Mouse (Mus musculus) intestine, postnatal 0 days (tissue): ENCODE results near the gene Nlrp14. TPM values are rescaled to one million over a fixed set of nuclear protein-coding genes. Genes with fewer than 3 reads are reported as not detected.

ENCODE experiments used
- ATAC-seq: fragments of 200-750 bp; cut with Nextera tagmentation; 2 replicates; pipeline ENCODE4 v1.8.0; 2017; ENCODE audit warnings: mild to moderate bottlenecking, moderate TSS enrichment, moderate library complexity
- H3K27ac ChIP-seq: fragments of 300-500 bp; sonication (generic); 2 replicates; pipeline ENCODE4 v1.5.1; 2014; ENCODE audit warnings: mild to moderate bottlenecking, low read depth, low read length, moderate library complexity
- H3K27me3 ChIP-seq: fragments of 300-500 bp; sonication (generic); replicated peaks from 2 replicates; pipeline ENCODE4 v1.6.1; 2014; ENCODE audit warnings: low read length, mixed read lengths; ENCODE audit not compliant: control insufficient read depth, insufficient read depth
- H3K36me3 ChIP-seq: fragments of 300-500 bp; sonication (generic); 2 replicates; pipeline ENCODE4 v1.6.1; 2014; ENCODE audit warnings: mild to moderate bottlenecking, moderate library complexity; ENCODE audit not compliant: control insufficient read depth, insufficient read depth
- H3K4me1 ChIP-seq: fragments of 300-500 bp; sonication (generic); replicated peaks from 2 replicates; pipeline ENCODE4 v1.6.1; 2014; ENCODE audit warnings: antibody characterized with exemption, low read length, mixed read lengths; ENCODE audit not compliant: control insufficient read depth, insufficient read depth
- H3K4me2 ChIP-seq: fragments of 300-500 bp; sonication (generic); replicated peaks from 2 replicates; pipeline ENCODE4 v1.6.1; 2014; ENCODE audit warnings: low read depth, mild to moderate bottlenecking, moderate library complexity
- H3K4me3 ChIP-seq: fragments of 300-500 bp; sonication (generic); 2 replicates; pipeline ENCODE4 v1.5.1; 2014; ENCODE audit warnings: low read depth, low read length
- H3K9ac ChIP-seq: fragments of 300-500 bp; sonication (generic); 2 replicates; pipeline ENCODE4 v1.6.1; 2014; ENCODE audit warnings: mild to moderate bottlenecking, low read depth, low read length
- H3K9me3 ChIP-seq: fragments of 300-500 bp; sonication (generic); 2 replicates; pipeline ENCODE4 v1.6.1; 2016; ENCODE audit warnings: mixed run types; ENCODE audit not compliant: control insufficient read depth
- CTCF ChIP-seq: sonication (generic); IDR thresholded peaks from 2 replicates; pipeline ENCODE4 v1.5.1; 2016; ENCODE audit warnings: low read depth, mild to moderate bottlenecking, control low read depth, antibody characterized with exemption, moderate library complexity
- WGBS: fragments of 180-500 bp; shearing (Covaris S2); extraction: QIAGEN DNeasy Blood & Tissue Kit; methylation state at CpG from one replicate; pipeline ENCODE4 v1.1.7; 2014; 5-methylcytosine and 5-hydroxymethylcytosine counted together
- polyA plus RNA-seq: library from polyadenylated mRNA; unstranded; fragments of >200 nt; fragmentation: Nextera tagmentation; extraction: Ambion mirVana; gene quantifications from 2 replicates; pipeline ENCODE4 v1.2.1, GENCODE M21; 2015

The Nlrp14 gene
- polyA plus RNA-seq, 1 experiment from 2014 or later, result not detected

DNA sequence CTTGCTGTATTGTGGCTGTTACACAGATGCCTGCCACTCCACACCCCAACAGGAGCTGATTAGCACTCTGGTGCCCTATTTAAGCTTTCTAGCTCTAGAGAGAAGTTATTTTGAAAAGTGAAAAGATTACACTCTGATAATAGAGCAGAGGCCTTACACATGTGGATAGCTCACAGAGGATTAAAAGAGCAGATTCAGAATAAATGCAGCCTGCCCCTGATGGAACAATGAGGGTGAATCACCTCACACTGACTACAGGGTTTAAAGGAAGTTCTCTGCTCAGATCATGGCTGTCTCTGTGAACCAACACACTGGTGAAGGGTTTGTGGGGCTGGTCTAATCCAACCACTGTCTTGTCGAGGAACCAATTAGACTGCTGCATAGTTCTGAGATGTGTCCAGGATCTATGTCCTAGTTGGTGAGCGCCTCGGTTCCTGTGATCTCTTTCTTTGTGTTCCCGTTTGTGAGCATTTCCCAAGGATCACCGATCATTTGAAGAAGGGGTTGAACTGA, 74.6 kb downstream of the Nlrp14 start:
- Histone ChIP-seq H3K27me3 (no peaks in the 10 kb centered on the region), H3K9ac (no peak overlapping the region), H3K4me3 (no peak overlapping the region), H3K4me2 (no peak overlapping the region), H3K4me1 (no peaks in the 10 kb centered on the region), H3K36me3 (no peaks in the 10 kb centered on the region), H3K27ac (no peak overlapping the region), H3K9me3 (no peaks in the 10 kb centered on the region)
- no peak for TF ChIP-seq CTCF
- ATAC-seq, result no peak
- WGBS, result 87% methylated on average over 5 of the region's 5 CpGs

Other genes with a start within 250 kb of the Nlrp14 start
- not detected in 2 replicates for gene Olfr709-ps1, start 234.8 kb upstream of the Nlrp14 start, polyA plus RNA-seq
- gene Olfr710, start 218.7 kb upstream of the Nlrp14 start, polyA plus RNA-seq, result not detected in 2 replicates
- gene Olfr6, start 203.1 kb upstream of the Nlrp14 start, polyA plus RNA-seq, result not detected in 2 replicates
- not detected in 2 replicates for gene Olfr711, start 191.5 kb upstream of the Nlrp14 start, polyA plus RNA-seq
- not detected in 2 replicates for gene Olfr2, start 160.9 kb upstream of the Nlrp14 start, polyA plus RNA-seq
- gene Olfr713, start 135.8 kb upstream of the Nlrp14 start, polyA plus RNA-seq, result not detected in 2 replicates
- not detected in 2 replicates for gene Olfr714, start 96.0 kb upstream of the Nlrp14 start, polyA plus RNA-seq
- not detected in 2 replicates for gene Olfr17, start 73.8 kb upstream of the Nlrp14 start, polyA plus RNA-seq
- not detected in 2 replicates for gene Olfr715b, start 56.6 kb upstream of the Nlrp14 start, polyA plus RNA-seq
- not detected in 2 replicates for gene Olfr715, start 35.9 kb upstream of the Nlrp14 start, polyA plus RNA-seq
- not detected in 2 replicates for gene Olfr716, start 28.7 kb upstream of the Nlrp14 start, polyA plus RNA-seq
- not detected in 2 replicates for gene Rbmxl2, start 42.5 kb downstream of the Nlrp14 start, polyA plus RNA-seq
- gene Syt9, start 203.7 kb downstream of the Nlrp14 start, polyA plus RNA-seq, result 1.6 and 1.9 TPM in 2 replicates